Mouse (Mus musculus) kidney, embryonic 16.5 days (tissue): ENCODE data around the gene Ngrn. TPM values are rescaled to one million over a fixed set of nuclear protein-coding genes. Genes with fewer than 3 reads are reported as not detected.

Source experiments
- ATAC-seq: fragments of 200-750 bp; cut with Nextera tagmentation; 2 replicates; pipeline ENCODE4 v1.8.0; 2017; ENCODE audit warnings: moderate TSS enrichment; ENCODE audit not compliant: low FRiP score, low TSS enrichment
- H3K27ac ChIP-seq: fragments of 300-500 bp; sonication (generic); 2 replicates; pipeline ENCODE4 v1.5.1; 2014; ENCODE audit warnings: low read length
- H3K27me3 ChIP-seq: fragments of 300-500 bp; sonication (generic); 2 replicates; pipeline ENCODE4 v1.6.1; 2014; ENCODE audit warnings: low read length, control low read depth, mixed read lengths; ENCODE audit not compliant: insufficient read depth
- H3K36me3 ChIP-seq: fragments of 300-500 bp; sonication (generic); 2 replicates; pipeline ENCODE4 v1.6.1; 2014; ENCODE audit warnings: low read length, control low read depth, mixed read lengths; ENCODE audit not compliant: insufficient read depth
- H3K4me1 ChIP-seq: fragments of 300-500 bp; sonication (generic); 2 replicates; pipeline ENCODE4 v1.6.1; 2014; ENCODE audit warnings: low read length, control low read depth, mixed read lengths; ENCODE audit not compliant: insufficient read depth
- H3K4me2 ChIP-seq: fragments of 300-500 bp; sonication (generic); replicated peaks from 2 replicates; pipeline ENCODE4 v1.6.1; 2014; ENCODE audit warnings: low read depth, low read length
- H3K4me3 ChIP-seq: fragments of 300-500 bp; sonication (generic); 2 replicates; pipeline ENCODE4 v1.5.1; 2014; ENCODE audit warnings: mild to moderate bottlenecking, low read length
- H3K9ac ChIP-seq: fragments of 300-500 bp; sonication (generic); replicated peaks from 2 replicates; pipeline ENCODE4 v1.6.1; 2014; ENCODE audit warnings: low read length
- H3K9me3 ChIP-seq: fragments of 300-500 bp; sonication (generic); 2 replicates; pipeline ENCODE4 v1.6.1; 2016; ENCODE audit warnings: low read length, control low read depth
- WGBS: fragments of 180-500 bp; shearing (Covaris S2); extraction: QIAGEN DNeasy Blood & Tissue Kit; methylation state at CpG from one replicate; pipeline ENCODE4 v1.1.7; 2014; 5-methylcytosine and 5-hydroxymethylcytosine counted together
- polyA plus RNA-seq: library from polyadenylated mRNA; unstranded; fragments of >200 nt; fragmentation: Nextera tagmentation; extraction: Ambion mirVana; gene quantifications from 2 replicates; pipeline ENCODE4 v1.2.1, GENCODE M21; 2015

Gene Ngrn
- polyA plus RNA-seq, 1 experiment from 2014 or later = 51.9 TPM

DNA sequence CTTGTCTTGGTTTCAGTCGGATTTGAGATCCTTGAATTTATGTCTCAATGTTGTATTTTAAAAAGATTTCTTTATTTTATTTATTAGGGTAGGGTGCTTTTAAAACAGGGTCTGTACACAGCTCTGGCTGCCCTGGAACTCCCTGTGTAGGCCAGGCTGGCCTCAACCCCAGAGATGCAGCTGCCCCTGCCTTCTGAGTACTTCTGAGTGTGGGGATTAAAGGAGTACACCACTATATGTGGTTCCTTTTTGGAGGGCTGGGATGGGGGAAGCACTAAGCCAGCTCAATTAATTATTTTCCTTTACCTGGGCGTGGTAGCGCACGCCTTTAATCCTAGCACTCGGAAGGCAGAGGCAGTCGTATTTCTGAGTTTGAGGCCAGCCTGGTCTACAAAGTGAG, 35.4 kb downstream of the Ngrn start:
- WGBS = 88% methylated on average over 6 of the region's 6 CpGs
- Histone ChIP-seq H3K27ac (no peak overlapping the region), H3K27me3 (no peaks in the 10 kb centered on the region), H3K4me2 (peak overlapping the region; percentile 71; the same call in 1 of the 2 replicates), H3K4me3 (no peak overlapping the region; the same call in 1 of the 2 replicates), H3K36me3 (peaks cover 21% of the 10 kb centered on the region), H3K9ac (peak overlapping the region; percentile 16; the same call in 1 of the 2 replicates), H3K9me3 (no peaks in the 10 kb centered on the region), H3K4me1 (peaks cover 28% of the 10 kb centered on the region)
- ATAC-seq = no peak

DNA sequence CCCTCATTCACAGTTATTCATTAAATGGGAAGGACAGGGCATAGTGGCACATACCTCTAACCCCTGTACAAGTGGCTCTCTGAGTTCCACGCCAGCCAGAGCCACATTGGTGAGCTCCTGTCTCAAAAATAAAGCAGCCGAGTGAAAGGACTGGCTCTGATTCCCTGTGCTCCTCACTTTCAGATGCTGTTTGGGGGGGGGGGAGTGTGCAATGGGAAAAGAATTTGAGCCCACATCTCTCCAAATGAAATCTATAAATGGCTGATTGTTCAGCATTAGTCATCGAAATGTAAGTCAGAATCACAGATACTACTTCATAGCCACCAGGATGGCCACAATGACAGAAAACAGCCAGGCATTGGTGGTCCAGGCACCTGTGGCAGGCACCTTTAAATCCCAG, 36.0 kb downstream of the Ngrn start:
- ATAC-seq = no peak
- 83% methylated on average over 3 of the region's 3 CpGs for WGBS
- Histone ChIP-seq H3K9me3 (no peaks in the 10 kb centered on the region), H3K27me3 (no peaks in the 10 kb centered on the region), H3K4me3 (no peak overlapping the region), H3K27ac (no peak overlapping the region), H3K4me2 (0 out of 2 replicates have a peak overlapping the region, but pooled peaks have one; percentile 6), H3K9ac (no peak overlapping the region), H3K36me3 (peaks cover 26% of the 10 kb centered on the region), H3K4me1 (peaks cover 28% of the 10 kb centered on the region)

- H3K9ac ChIP-seq = no peak overlapping the region
- no peak overlapping the region for H3K27ac ChIP-seq
- no peaks in the 10 kb centered on the region for H3K9me3 ChIP-seq
- no peak for ATAC-seq
- peaks cover 38% of the 10 kb centered on the region for H3K36me3 ChIP-seq
- H3K4me1 ChIP-seq = peaks cover 25% of the 10 kb centered on the region
- 89% methylated on average over 4 of the region's 4 CpGs for whole genome bisulfite sequencing
- no peak overlapping the region for H3K4me2 ChIP-seq
- no peak overlapping the region for H3K4me3 ChIP-seq
- no peaks in the 10 kb centered on the region for H3K27me3 ChIP-seq
Measured at GRCm38 (mm10) chr7:80298754-80299153, 37.7 kb downstream of the Ngrn start.

DNA sequence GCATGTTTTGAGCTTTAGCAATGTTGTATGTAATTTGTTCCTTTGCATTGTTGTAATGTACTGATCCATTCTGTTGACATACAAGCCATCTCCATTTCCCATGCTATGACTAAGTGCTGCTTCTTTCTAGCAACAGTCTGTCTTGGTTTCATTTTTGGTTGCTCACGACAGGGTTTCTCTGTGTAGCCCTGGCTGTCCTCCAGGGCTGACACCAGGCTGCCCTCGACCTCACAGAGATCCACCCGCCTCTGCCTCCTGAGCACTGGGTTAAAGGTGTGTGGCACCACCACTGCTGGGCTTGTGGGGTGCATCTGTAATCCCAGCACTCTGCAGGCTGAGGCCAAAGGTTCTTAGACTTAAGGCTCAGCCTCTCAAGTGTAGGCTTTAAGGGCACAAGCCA, 38.6 kb downstream of the Ngrn start:
- H3K27ac ChIP-seq = no peak overlapping the region
- H3K9ac ChIP-seq = no peak overlapping the region
- no peak for ATAC-seq
- WGBS = 97% methylated on average over 3 of the region's 3 CpGs
- H3K9me3 ChIP-seq = no peaks in the 10 kb centered on the region
- no peaks in the 10 kb centered on the region for H3K27me3 ChIP-seq
- no peak overlapping the region for H3K4me3 ChIP-seq
- H3K4me2 ChIP-seq = no peak overlapping the region
- H3K36me3 ChIP-seq = peaks cover 44% of the 10 kb centered on the region
- H3K4me1 ChIP-seq = peaks cover 23% of the 10 kb centered on the region

- Histone ChIP-seq H3K36me3 (peaks cover 53% of the 10 kb centered on the region), H3K27ac (no peak overlapping the region), H3K9me3 (no peaks in the 10 kb centered on the region), H3K9ac (no peak overlapping the region), H3K4me1 (peaks cover 13% of the 10 kb centered on the region; the same call in 1 of the 2 replicates), H3K27me3 (no peaks in the 10 kb centered on the region), H3K4me2 (no peak overlapping the region), H3K4me3 (no peak overlapping the region)
- 77% methylated on average over 2 of the region's 2 CpGs for WGBS
- no peak for ATAC-seq
Measured at GRCm38 (mm10) chr7:80301522-80301921, 40.5 kb downstream of the Ngrn start.

DNA sequence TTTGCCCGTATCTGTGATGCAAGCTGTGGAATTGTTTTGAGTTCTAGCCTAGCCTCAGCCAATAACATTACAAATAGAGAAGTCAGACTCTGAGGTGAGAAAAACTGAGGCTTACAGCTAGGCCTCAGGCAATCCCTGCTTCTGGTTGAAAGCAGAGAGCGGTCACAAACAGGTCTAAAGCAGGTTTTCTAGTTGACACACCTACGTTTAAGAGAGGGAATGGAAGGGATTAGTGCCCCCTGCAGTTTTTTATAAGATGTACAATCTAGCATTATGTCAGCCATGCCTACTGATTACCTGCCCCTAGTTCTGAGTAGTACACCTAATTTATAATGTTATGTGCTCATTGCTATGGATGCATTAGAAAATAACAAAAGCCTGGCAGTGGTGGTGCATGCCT, 46.8 kb downstream of the Ngrn start:
- H3K9ac ChIP-seq = no peak overlapping the region
- H3K27ac ChIP-seq = no peak overlapping the region
- no peak overlapping the region for H3K4me3 ChIP-seq
- no peaks in the 10 kb centered on the region for H3K27me3 ChIP-seq
- peaks cover 71% of the 10 kb centered on the region for H3K36me3 ChIP-seq
- H3K9me3 ChIP-seq = no peaks in the 10 kb centered on the region
- no peak for ATAC-seq
- no peaks in the 10 kb centered on the region for H3K4me1 ChIP-seq
- WGBS = 77% methylated on average over 3 of the region's 3 CpGs
- no peak overlapping the region for H3K4me2 ChIP-seq

- Histone ChIP-seq H3K27me3 (no peaks in the 10 kb centered on the region), H3K4me3 (no peak overlapping the region), H3K27ac (no peak overlapping the region), H3K9ac (no peak overlapping the region), H3K4me2 (no peak overlapping the region), H3K9me3 (no peaks in the 10 kb centered on the region), H3K36me3 (peaks cover 81% of the 10 kb centered on the region), H3K4me1 (no peaks in the 10 kb centered on the region)
- WGBS = 78% methylated on average over 7 of the region's 7 CpGs
- no peak for ATAC-seq
Measured at GRCm38 (mm10) chr7:80310771-80311170, 49.8 kb downstream of the Ngrn start.

Other genes starting within 250 kb of the Ngrn start
- gene Zfp710, start 236.4 kb upstream of the Ngrn start, polyA plus RNA-seq = 22.6 and 24.7 TPM in 2 replicates
- 782 and 850 TPM in 2 replicates for gene Idh2, start 145.8 kb upstream of the Ngrn start, polyA plus RNA-seq
- 17.7 and 23.7 TPM in 2 replicates for gene Sema4b, start 74.4 kb upstream of the Ngrn start, polyA plus RNA-seq
- gene Cib1, start 28.4 kb upstream of the Ngrn start, polyA plus RNA-seq = 131 and 144 TPM in 2 replicates
- gene Gdpgp1, start 28.4 kb upstream of the Ngrn start, polyA plus RNA-seq = 3.5 and 4.0 TPM in 2 replicates
- 0.87 and 1.4 TPM in 2 replicates for gene Ttll13, start 14.8 kb upstream of the Ngrn start, polyA plus RNA-seq
- 11.4 and 17.0 TPM in 2 replicates for gene Vps33b, start 8.4 kb downstream of the Ngrn start, polyA plus RNA-seq
- gene Prc1, start 33.2 kb downstream of the Ngrn start, polyA plus RNA-seq = 146 and 151 TPM in 2 replicates
- gene Rccd1, start 63.2 kb downstream of the Ngrn start, polyA plus RNA-seq = 7.8 and 11.6 TPM in 2 replicates
- gene Unc45a, start 79.8 kb downstream of the Ngrn start, polyA plus RNA-seq = 46.5 and 48.2 TPM in 2 replicates
- 22.6 and 23.8 TPM in 2 replicates for gene Hddc3, start 81.9 kb downstream of the Ngrn start, polyA plus RNA-seq
- gene Man2a2, start 110.2 kb downstream of the Ngrn start, polyA plus RNA-seq = 16.6 and 19.1 TPM in 2 replicates
- 16.8 and 18.3 TPM in 2 replicates for gene Fes, start 126.7 kb downstream of the Ngrn start, polyA plus RNA-seq
- gene Furin, start 144.2 kb downstream of the Ngrn start, polyA plus RNA-seq = 13.4 and 13.7 TPM in 2 replicates